Mouse (Mus musculus): ENCODE data around the gene Uaca. TPM values are rescaled to one million over a fixed set of nuclear protein-coding genes. Genes with fewer than 3 reads are reported as not detected.

Uaca gene
- polyA plus RNA-seq, 1 experiment = 2.3 TPM

DNA sequence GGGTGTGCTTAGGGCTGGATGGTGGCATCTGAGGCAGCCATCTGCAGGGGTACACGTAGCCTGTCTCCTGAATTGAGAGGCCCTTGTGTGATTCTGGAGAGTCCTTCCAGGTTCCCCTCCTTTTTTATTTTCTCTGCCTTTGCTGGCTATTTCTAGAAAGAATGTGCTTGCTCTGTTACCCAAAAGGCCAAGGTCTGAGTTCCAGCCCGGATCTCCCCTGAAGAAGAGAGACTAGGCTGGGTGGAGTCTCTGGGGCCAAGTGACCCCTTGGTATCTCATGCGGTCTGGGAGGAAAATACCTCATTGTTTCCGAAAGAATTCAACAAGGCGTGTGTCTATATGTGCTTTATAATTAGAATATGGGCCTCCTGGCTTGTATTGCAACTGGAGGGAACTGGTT, 41.8 kb downstream of the Uaca start:
- no peak overlapping the region for H3K27ac ChIP-seq (ENCODE audit: control insufficient read depth, insufficient read depth, low read length)
- 96% methylated on average over 5 of the region's 5 CpGs for WGBS
- no peak overlapping the region for H3K4me3 ChIP-seq (ENCODE audit: control insufficient read depth, insufficient read depth, low read length)
- no peaks in the 10 kb centered on the region for H3K36me3 ChIP-seq (ENCODE audit: control insufficient read depth, insufficient read depth, low read length)
- peaks cover 10% of the 10 kb centered on the region for H3K4me1 ChIP-seq (replicated peaks; ENCODE audit: control insufficient read depth, insufficient read depth, low read length)
- TF ChIP-seq POLR2A (IDR thresholded peaks at IDR 0.05; ENCODE audit: control insufficient read depth, extremely low read depth, insufficient read depth, low read length, poor library complexity) (no peak), CTCF (IDR thresholded peaks at IDR 0.05; ENCODE audit: borderline replicate concordance, control insufficient read depth, extremely low read depth, insufficient read depth, low read length, poor library complexity) (no peak)
- no peak for DNase-seq
- H3K27me3 ChIP-seq (ENCODE audit: control insufficient read depth, insufficient read depth, low read length) = no peaks in the 10 kb centered on the region

DNA sequence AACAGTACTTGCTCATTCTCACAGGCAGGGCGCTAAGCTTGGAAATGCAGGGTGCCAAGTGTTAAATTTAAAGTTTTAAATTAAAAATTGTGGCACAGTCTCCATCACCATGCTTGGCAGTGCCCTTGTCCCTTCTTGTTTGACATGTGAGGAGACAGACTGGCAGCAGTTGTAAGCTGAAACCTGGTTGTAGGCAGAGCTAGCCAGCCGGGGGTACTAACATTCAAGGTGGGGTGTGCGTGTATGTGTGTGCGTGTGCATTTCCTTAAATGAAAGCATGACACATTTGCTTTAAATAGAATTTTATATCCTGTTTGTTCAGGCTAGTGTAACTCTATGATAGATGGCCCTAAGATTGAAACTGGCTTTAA, 42.7 kb downstream of the Uaca start:
- H3K27ac ChIP-seq (ENCODE audit: control insufficient read depth, insufficient read depth, low read length) = no peak overlapping the region
- TF ChIP-seq CTCF (IDR thresholded peaks at IDR 0.05; ENCODE audit: borderline replicate concordance, control insufficient read depth, extremely low read depth, insufficient read depth, low read length, poor library complexity) (no peak), POLR2A (IDR thresholded peaks at IDR 0.05; ENCODE audit: control insufficient read depth, extremely low read depth, insufficient read depth, low read length, poor library complexity) (no peak)
- 63% methylated on average over 4 of the region's 4 CpGs for WGBS
- no peak overlapping the region for H3K4me3 ChIP-seq (ENCODE audit: control insufficient read depth, insufficient read depth, low read length)
- no peak for DNase-seq
- H3K36me3 ChIP-seq (ENCODE audit: control insufficient read depth, insufficient read depth, low read length) = no peaks in the 10 kb centered on the region
- H3K4me1 ChIP-seq (replicated peaks; ENCODE audit: control insufficient read depth, insufficient read depth, low read length) = peaks cover 10% of the 10 kb centered on the region
- no peaks in the 10 kb centered on the region for H3K27me3 ChIP-seq (ENCODE audit: control insufficient read depth, insufficient read depth, low read length)

- Histone ChIP-seq H3K27me3 (ENCODE audit: control insufficient read depth, insufficient read depth, low read length) (no peaks in the 10 kb centered on the region), H3K36me3 (ENCODE audit: control insufficient read depth, insufficient read depth, low read length) (no peaks in the 10 kb centered on the region), H3K27ac (ENCODE audit: control insufficient read depth, insufficient read depth, low read length) (no peak overlapping the region), H3K4me3 (ENCODE audit: control insufficient read depth, insufficient read depth, low read length) (no peak overlapping the region), H3K4me1 (replicated peaks; ENCODE audit: control insufficient read depth, insufficient read depth, low read length) (peaks cover 10% of the 10 kb centered on the region)
- DNase-seq = no peak
- TF ChIP-seq POLR2A (IDR thresholded peaks at IDR 0.05; ENCODE audit: control insufficient read depth, extremely low read depth, insufficient read depth, low read length, poor library complexity) = no peak
- no peak for TF ChIP-seq CTCF (IDR thresholded peaks at IDR 0.05; ENCODE audit: borderline replicate concordance, control insufficient read depth, extremely low read depth, insufficient read depth, low read length, poor library complexity)
- WGBS = 65% methylated on average over 20 of the region's 20 CpGs
Measured at GRCm38 (mm10) chr9:60837449-60838141, 43.3 kb downstream of the Uaca start.

DNA sequence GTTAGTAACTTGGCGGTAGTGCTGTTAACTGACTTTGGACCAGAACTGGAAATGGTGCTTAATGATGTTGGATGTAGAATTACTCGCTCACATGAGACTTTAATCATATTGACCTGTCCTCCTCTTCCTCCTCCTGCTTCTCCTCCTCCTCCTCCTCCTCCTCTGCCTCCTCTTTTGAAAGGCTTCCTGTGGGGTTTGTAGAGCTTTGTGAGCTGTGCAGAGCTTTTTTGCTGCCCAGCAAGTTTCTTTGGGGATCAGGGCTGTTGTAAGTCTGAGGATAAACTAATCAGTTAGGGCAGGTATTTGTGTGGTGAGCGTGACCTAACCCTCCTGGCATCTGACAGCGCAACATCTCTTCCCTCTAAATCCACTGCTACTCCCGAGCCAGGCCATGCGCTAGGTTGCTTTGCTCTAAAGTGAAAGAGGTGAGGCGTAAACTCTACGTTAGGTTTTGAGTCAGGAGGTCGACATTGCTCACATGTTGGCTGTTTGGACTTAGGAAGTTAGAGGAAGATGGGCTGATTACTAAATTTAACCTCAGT, 44.1 kb downstream of the Uaca start:
- TF ChIP-seq POLR2A (IDR thresholded peaks at IDR 0.05; ENCODE audit: control insufficient read depth, extremely low read depth, insufficient read depth, low read length, poor library complexity) = no peak
- no peak for TF ChIP-seq CTCF (IDR thresholded peaks at IDR 0.05; ENCODE audit: borderline replicate concordance, control insufficient read depth, extremely low read depth, insufficient read depth, low read length, poor library complexity)
- no peaks in the 10 kb centered on the region for H3K36me3 ChIP-seq (ENCODE audit: control insufficient read depth, insufficient read depth, low read length)
- peaks cover 10% of the 10 kb centered on the region for H3K4me1 ChIP-seq (replicated peaks; ENCODE audit: control insufficient read depth, insufficient read depth, low read length)
- 78% methylated on average over 9 of the region's 9 CpGs for WGBS
- H3K27ac ChIP-seq (ENCODE audit: control insufficient read depth, insufficient read depth, low read length) = no peak overlapping the region
- H3K27me3 ChIP-seq (ENCODE audit: control insufficient read depth, insufficient read depth, low read length) = no peaks in the 10 kb centered on the region
- no peak overlapping the region for H3K4me3 ChIP-seq (ENCODE audit: control insufficient read depth, insufficient read depth, low read length)
- no peak for DNase-seq

GRCm38 (mm10) chr9:60841393-60841792, 47.1 kb downstream of the Uaca start:
- TF ChIP-seq CTCF (IDR thresholded peaks at IDR 0.05; ENCODE audit: borderline replicate concordance, control insufficient read depth, extremely low read depth, insufficient read depth, low read length, poor library complexity) (no peak), POLR2A (IDR thresholded peaks at IDR 0.05; ENCODE audit: control insufficient read depth, extremely low read depth, insufficient read depth, low read length, poor library complexity) (no peak)
- no peak overlapping the region for H3K4me3 ChIP-seq (ENCODE audit: control insufficient read depth, insufficient read depth, low read length)
- H3K4me1 ChIP-seq (replicated peaks; ENCODE audit: control insufficient read depth, insufficient read depth, low read length) = peaks cover 10% of the 10 kb centered on the region
- WGBS = 82% methylated on average over 5 of the region's 5 CpGs
- H3K27me3 ChIP-seq (ENCODE audit: control insufficient read depth, insufficient read depth, low read length) = no peaks in the 10 kb centered on the region
- no peak overlapping the region; the same call in 1 of the 2 replicates for H3K27ac ChIP-seq (ENCODE audit: control insufficient read depth, insufficient read depth, low read length)
- H3K36me3 ChIP-seq (ENCODE audit: control insufficient read depth, insufficient read depth, low read length) = no peaks in the 10 kb centered on the region
- no peak for DNase-seq

DNA sequence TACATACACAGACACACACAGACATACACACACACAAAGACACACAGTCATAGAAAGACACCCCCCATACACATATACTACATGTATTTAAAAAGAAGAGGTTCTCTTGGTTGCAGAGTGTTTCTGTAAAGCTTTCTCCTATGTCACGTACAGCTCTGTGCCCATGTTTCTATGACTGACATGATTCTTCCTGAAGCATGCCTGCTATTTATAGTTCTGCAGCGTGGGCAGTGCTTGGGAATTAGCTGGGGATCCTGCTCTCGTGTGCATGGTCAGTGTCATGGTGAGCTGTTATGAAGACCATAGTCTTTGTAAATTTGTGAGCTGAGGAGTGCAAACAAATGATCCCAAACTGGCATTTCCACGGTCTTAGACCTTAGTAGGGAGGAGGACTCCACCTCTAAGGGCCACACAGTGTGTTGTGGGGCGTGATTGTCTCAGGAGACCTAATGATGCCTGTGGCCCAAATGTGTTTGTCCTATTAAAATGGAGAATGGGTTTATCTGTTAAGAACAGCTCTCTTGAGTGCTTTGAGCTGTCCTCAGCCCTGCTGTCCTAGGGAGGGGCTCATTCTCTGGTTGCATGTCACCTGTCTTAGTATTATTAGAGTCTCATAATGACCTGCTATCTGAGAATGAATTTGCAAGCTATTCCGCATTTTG, 49.2 kb downstream of the Uaca start:
- DNase-seq = no peak
- TF ChIP-seq POLR2A (IDR thresholded peaks at IDR 0.05; ENCODE audit: control insufficient read depth, extremely low read depth, insufficient read depth, low read length, poor library complexity) (no peak), CTCF (IDR thresholded peaks at IDR 0.05; ENCODE audit: borderline replicate concordance, control insufficient read depth, extremely low read depth, insufficient read depth, low read length, poor library complexity) (no peak)
- no peak overlapping the region for H3K4me3 ChIP-seq (ENCODE audit: control insufficient read depth, insufficient read depth, low read length)
- WGBS = 93% methylated on average over 6 of the region's 6 CpGs
- no peaks in the 10 kb centered on the region for H3K27me3 ChIP-seq (ENCODE audit: control insufficient read depth, insufficient read depth, low read length)
- no peaks in the 10 kb centered on the region for H3K4me1 ChIP-seq (replicated peaks; ENCODE audit: control insufficient read depth, insufficient read depth, low read length)
- H3K36me3 ChIP-seq (ENCODE audit: control insufficient read depth, insufficient read depth, low read length) = no peaks in the 10 kb centered on the region
- no peak overlapping the region for H3K27ac ChIP-seq (ENCODE audit: control insufficient read depth, insufficient read depth, low read length)

Data from thymus, adult 2 months (tissue).